Mouse (Mus musculus) left cerebral cortex, adult 9 months (tissue): ENCODE measurements at regions not wholly inside any gene's neighbourhood (a gene's known extent, or its start where the extent isn't known, plus 50 kb on each side); places are given as distances from the start of the nearest gene placed in this dataset.

Source experiments
- DNase-seq, 2 experiments: peaks; one replicate each; pipeline ENCODE4 v3.0.0; 2022; ENCODE audit warnings: low spot score in 2 of 2

DNA sequence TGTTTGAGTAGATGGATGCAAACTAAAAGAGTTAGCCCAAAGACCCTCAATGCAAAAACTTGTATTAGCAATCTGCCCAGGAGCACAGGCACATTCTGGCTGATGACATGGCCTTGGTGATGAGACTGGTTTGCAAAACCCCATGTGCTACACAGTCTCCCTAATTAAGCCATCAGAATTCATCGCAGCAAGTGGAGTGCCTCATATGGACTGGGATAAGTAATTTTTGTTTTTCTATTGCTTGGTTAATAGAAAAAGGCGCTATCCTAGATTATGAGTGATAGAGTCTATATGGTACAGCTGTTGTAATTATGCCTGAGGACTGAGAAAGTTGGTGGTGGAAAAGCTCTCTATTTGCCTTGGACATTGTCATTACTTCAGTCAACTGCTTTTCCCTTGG lies 155.2 kb upstream of the Robo1 start:
- no peak for DNase-seq

DNA sequence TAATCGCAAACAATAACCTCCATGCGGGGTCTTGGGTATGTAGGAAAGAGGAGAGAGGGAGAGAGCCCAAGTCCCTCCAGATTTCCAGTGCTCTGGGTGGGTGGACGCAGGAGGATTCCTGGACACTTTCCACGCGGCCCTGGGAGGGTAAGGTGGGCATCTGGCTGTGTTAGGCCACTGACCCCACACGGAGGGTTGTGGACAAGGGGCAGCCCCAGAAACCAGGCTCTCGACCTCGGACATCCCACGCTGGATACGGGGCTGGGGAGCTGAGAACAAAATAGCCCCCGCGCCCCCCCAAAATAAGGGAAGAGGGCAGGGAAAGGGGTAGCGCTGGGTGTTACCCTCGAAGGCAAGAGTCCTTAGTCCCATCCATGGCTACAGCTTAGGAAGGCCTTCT lies 150.2 kb upstream of the Robo1 start:
- DNase-seq: no peak

DNA sequence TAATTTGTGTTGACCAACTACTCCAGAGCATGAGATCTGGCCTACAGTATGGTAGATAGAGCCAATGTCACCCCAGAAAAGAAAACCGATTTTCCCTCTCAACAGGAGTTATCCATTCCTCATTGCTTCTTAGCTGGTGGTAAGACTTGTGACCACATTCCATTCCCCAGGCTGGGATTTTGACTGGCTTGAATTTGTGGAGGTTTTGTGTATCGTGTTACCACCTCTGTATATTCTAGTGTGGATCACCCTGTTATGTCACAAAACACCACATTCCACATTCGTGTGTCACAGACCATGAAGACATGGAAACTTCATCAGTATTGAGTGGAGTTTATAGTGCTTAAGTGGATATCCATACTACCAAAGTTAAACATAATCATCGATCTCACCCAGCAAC lies 148.7 kb upstream of the Robo1 start:
- DNase-seq: no peak

DNA sequence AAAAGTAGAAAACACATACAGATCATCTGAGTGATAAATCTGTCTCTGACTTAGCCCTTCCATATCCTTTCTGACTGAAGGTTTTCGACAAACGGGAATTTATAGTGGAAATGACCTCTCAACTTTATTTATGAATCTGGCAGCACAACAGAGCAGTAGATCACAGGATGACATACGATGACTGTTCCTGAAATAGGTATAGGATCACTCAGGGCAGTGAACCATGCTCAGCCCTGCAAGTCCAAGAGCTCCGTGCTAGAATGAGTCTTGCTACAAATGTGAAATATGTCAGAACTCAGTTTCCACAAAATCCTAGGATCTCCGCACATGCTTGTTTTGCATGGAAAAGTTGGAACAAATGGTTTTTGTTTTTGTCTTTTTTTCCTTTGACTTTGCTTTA lies 132.4 kb upstream of the Robo1 start:
- DNase-seq: no peak

DNA sequence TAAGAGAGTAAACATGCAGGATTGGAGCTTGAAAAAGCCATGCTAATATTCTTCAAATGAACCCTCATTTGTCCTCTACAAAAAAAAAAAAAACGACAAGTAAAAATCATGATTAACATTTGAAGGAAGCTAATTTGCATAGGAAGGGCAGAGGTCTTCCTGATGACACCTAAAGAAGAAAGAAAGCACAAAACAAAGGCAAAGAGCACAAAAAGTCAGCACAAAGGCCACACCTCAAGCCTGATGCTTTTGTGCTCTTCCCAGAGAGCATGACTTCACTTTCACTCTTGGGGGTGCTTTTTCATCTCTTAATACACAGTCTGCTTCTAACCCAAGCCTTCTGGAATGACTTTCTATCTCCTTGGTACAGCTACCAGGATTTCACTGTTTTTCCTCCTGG lies 113.8 kb upstream of the Robo1 start:
- no peak for DNase-seq

DNA sequence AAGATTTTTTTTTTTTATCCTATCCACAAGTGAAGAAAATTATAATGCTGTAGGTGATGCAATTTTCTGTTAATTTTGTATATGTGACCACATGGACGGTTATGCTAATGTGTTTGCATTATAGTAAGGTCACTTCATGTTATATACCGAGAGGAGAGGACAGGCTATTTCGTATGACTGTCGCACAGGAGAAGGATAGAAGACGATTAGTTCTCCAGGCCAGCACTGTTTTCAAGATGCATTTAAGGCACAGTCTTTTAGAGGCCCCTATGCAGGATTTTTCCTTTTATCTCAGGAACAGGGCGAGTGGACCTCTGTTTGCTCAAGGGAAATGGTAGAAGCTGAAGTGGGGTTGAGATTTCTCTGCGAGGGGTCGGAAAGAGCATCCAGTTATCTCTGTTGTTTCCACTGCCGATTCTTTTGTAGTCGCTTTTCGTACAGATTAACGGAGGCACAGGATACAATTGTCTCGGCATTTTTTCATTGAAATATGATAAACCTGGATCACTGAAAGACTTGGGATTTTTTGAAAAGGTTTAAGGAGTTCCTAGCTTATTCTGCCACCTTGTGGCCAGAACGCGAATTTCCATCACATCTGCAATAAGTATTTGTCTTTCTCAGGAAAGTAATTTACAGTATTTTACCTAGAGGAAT lies 92.6 kb upstream of the Robo1 start:
- peak; percentile 5 to 77 for DNase-seq

DNA sequence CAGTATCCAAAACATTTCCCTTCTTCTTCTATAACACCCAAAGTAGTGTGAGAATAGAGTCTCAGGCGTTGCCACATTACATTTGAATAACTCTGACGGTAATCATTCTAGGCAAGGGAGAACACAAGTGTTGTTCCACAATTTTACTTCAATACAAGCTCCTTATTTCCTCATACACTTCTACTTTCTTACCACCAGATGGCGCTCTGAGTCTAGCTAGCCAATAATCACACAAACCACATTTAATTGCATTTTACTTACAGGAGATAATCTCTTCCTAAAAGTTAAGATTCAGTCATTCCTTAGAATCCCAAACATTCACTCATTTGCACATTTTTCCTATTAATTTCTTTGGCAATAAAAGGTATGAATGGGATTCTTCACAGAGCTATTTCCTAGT lies 90.1 kb upstream of the Robo1 start:
- peak in 1 of 2 experiments; percentile 12 for DNase-seq

DNA sequence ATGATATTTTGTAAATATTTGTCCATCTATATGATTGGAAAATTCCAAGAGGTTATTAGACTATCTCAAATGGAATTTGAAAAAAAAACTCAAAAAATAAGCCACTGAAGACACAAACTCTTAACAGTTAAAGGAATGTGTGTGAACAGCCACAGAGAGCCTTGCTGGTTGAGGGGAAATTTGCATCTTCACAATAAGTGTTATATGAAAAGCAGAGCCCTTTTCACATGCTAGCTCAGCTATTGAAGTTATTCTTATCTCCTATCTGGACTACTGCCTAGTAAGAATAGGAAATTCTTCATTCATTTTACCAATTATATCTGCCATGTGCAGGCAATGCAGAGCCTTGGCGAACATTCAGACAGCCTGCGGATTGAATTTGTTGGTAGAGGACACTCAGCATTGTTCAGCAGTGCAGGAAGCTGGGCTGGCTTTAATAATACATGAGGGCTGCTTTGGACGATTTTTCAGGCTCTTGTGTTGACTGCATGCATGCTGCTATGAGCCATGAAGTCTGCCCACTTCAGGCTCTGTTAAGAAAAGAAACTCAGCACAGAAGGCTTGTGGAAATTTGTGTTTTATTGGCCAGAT lies 86.1 kb upstream of the Robo1 start:
- DNase-seq: peak; percentile 3 to 14

DNA sequence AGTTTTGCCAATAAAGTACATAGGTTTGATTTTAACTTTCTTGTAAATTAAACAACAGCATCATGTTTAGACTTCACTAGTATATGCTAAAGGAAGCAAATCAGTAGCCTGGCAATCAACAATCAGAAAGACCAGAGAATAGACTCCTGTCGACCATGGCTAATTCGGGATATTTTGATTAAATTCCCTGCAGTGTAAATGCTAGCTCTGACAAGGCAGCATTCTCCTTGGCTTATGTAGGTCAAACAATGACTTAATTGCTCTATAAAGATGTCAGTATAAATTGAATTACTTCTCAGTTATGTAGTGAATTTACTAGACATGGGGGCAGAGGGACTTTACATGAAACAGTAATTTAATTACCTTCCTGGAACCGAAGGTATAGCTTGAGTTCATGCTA lies 84.2 kb upstream of the Robo1 start:
- DNase-seq: no peak

DNA sequence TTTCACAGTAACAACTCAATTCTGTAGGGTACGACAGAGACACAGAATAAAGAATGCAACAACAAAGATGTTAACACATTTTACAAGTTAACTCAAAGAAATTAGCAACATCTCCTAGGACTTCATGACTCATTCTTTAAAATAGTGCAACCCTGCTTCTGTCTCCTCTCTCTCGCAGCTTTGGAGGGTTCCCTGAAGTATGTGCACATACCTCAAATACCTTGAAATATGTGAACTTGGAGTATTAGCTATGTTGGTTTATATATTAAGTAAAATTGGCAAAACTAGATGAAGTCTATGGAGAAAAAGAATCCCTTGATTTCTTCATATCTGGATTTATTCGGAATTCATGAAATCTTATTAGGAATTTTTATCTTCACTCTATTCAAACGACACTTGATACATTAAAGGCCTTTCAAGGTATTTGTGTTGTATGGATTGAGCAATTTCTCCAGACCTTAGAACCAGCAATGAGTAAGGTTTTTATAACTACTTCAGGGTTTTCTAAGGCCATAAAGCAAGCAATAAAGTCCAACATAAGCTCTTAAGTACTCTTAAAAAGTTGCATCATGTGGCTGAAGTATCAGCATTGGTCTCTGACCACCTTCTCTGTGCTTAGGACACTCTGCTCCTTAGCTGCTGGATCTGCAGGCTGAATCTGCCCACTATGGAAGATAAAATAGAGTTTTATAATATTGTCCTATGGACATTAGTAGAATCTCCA lies 82.8 kb upstream of the Robo1 start:
- DNase-seq: no peak

DNA sequence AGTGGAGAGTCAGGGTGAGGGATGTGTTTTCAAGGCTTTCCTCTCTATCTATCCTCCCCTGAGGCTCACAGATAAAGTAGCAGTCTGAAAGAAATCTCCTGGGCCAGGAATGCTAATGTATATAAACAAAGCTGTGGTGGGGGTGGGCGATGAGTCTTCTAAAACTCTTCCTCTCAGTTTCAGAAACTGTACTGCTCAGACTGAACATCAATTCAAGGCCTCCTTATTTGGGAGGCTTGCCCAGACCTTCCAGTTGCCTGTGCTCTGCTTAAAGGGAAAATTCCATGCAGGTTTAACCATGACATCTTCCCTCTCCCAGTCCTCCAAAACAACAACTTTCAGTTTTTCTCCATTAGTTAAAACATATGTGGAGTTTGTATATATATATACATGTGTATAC lies 73.7 kb upstream of the Robo1 start:
- peak in 1 of 2 experiments; percentile 7 for DNase-seq

DNA sequence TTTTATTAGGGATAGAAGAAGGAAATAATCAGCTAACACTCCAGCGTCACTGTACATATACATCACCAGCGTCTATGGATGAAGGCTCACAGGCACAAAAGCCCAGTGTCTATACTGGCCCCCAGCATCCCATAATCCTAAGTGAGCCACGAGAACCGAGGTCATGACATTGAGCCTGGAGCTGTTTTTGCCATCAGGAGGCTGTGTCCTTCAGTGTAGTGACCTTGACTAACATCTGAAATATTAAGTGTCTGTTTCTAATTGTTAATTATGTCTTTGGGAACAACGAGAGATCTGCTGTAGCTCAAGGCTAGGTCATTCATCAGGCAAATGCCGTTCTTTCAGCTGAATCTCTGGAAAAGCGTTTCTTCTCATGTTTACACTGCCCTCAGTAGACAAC lies 68.5 kb upstream of the Robo1 start:
- no peak for DNase-seq

DNA sequence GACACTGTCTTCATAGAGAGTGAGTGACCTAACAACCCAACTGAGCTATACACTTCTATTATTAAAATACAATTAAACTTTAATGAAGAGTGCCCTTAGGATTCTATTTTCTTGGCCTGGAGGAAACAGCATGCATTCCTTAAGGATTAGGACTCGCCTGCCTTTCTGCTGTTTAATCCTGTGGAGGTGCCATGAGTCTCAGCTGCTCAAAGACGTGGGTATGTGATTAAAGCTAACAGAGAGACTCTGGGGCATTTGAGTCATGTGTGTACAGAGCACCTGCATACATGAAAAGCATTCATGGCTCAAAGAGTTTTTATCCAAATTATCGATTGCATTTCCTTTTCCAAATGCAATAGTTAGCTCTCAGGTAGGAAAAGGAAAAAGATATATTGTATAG lies 51.7 kb upstream of the Robo1 start:
- DNase-seq: no peak
